11 mouse cellular contexts compared by ENCODE assay signal in the genomic region with DNA sequence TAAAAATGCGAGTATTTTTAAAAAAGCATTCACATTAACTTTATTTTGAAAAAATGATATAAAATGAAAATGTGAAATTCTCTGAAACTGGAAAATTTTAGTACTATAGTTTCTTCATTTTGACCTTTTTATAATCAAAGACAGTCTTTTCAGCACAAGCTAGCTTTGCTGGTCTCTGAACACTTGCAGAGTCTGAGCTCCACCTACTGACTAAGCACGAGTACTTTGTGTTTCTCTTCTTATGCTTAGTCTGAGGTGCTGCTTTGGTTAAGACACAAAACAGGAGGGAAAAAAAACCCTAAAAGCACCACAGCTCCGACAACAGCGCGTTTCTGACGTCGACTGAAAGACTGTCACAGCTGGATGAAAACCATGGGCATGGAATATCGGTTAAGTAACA.
DNase-seq lines count a peak whose midpoint lies in the region; ATAC-seq and TF ChIP-seq lines count a peak whose summit lies in the region.
"Had no signal": no experiment of that assay in that cellular context is flagged by ENCODE, and none has a peak within 500 bp of the region (broad histone marks: within the 10 kb centered on the region; RNA-seq: fewer than 3 reads in every experiment).

No protein-coding gene starts in this region.

- H3K4me2 ChIP-seq in embryonic facial prominence, embryonic 11.5 days (ENCODE audit: low read depth, low read length) = no peak overlapping the region
- H3K4me2 ChIP-seq: embryonic facial prominence, embryonic 13.5 days; hindbrain, embryonic 15.5 days had no signal

- intact Hi-C loops in left cerebral cortex, adult 2 months (cut with DNase I) = loop anchor here (1.0 to 5.0 kb wide), 2 partner anchors 222 to 600 kb away; no protein-coding TSS in a partner anchor

- DNase-seq in embryonic facial prominence, embryonic 11.5 days (ENCODE audit: low spot score) = peak; percentile 44
- no peak for DNase-seq in embryonic facial prominence, embryonic 10.5 days (ENCODE audit: low spot score)
- DNase-seq in left cerebral cortex, adult 2 months (ENCODE audit: extremely low spot score in 1 of 2, low spot score in 2 of 2) = no peak
- no peak for DNase-seq in left cerebral cortex, adult 18-20 months (ENCODE audit: low spot score in 2 of 2)
- DNase-seq in A20 (ENCODE audit: low read depth, low spot score) = peak; percentile 41
- peak; percentile 40 for DNase-seq in embryo, embryonic 10 days (ENCODE audit: low spot score)
- DNase-seq in spleen, adult 12 weeks (ENCODE audit: low spot score) = no peak
- no peak for DNase-seq in layer of hippocampus, postnatal 36 days

- WGBS in embryonic facial prominence, embryonic 11.5 days = 77% methylated on average over 8 of the region's 8 CpGs
- WGBS in embryonic facial prominence, embryonic 10.5 days = 74% methylated on average over 8 of the region's 8 CpGs

- H3K36me3 ChIP-seq in embryonic facial prominence, embryonic 11.5 days (replicated peaks; ENCODE audit: control insufficient read depth, insufficient read depth, low read depth, low read length) = no peaks in the 10 kb centered on the region
- peaks cover 34% of the 10 kb centered on the region for H3K36me3 ChIP-seq in embryonic facial prominence, embryonic 10.5 days (replicated peaks)
- H3K36me3 ChIP-seq: hindbrain, embryonic 15.5 days had no signal

- H3K9me3 ChIP-seq in embryonic facial prominence, embryonic 11.5 days (replicated peaks; ENCODE audit: control insufficient read depth, low read length) = no peaks in the 10 kb centered on the region
- no peaks in the 10 kb centered on the region for H3K9me3 ChIP-seq in embryonic facial prominence, embryonic 10.5 days
- H3K9me3 ChIP-seq: embryonic facial prominence, embryonic 13.5 days; hindbrain, embryonic 15.5 days had no signal

- no peak overlapping the region for H3K27ac ChIP-seq in embryonic facial prominence, embryonic 11.5 days (replicated peaks; ENCODE audit: low read depth, low read length)
- H3K27ac ChIP-seq in embryonic facial prominence, embryonic 10.5 days (replicated peaks) = no peak overlapping the region
- no peak overlapping the region for H3K27ac ChIP-seq in left cerebral cortex, adult 2 months
- H3K27ac ChIP-seq: embryonic facial prominence, embryonic 13.5 days; hindbrain, embryonic 15.5 days had no signal

- no peak overlapping the region for H3K4me3 ChIP-seq in embryonic facial prominence, embryonic 11.5 days (ENCODE audit: low read depth, low read length)
- H3K4me3 ChIP-seq in embryonic facial prominence, embryonic 10.5 days = no peak overlapping the region
- no peak overlapping the region for H3K4me3 ChIP-seq in left cerebral cortex, adult 2 months
- H3K4me3 ChIP-seq: embryonic facial prominence, embryonic 13.5 days; hindbrain, embryonic 15.5 days had no signal

- TF ChIP-seq CTCF in left cerebral cortex, adult 2 months (IDR thresholded peaks at IDR 0.05) = peak; percentile 57

- H3K9ac ChIP-seq in embryonic facial prominence, embryonic 11.5 days (replicated peaks; ENCODE audit: low read length) = no peak overlapping the region
- H3K9ac ChIP-seq: embryonic facial prominence, embryonic 13.5 days; hindbrain, embryonic 15.5 days had no signal

- no peaks in the 10 kb centered on the region for H3K27me3 ChIP-seq in embryonic facial prominence, embryonic 11.5 days (ENCODE audit: control insufficient read depth, insufficient read depth, low read length)
- H3K27me3 ChIP-seq in embryonic facial prominence, embryonic 10.5 days (replicated peaks; ENCODE audit: low read depth, poor library complexity, severe bottlenecking) = no peaks in the 10 kb centered on the region
- H3K27me3 ChIP-seq: embryonic facial prominence, embryonic 13.5 days; hindbrain, embryonic 15.5 days had no signal

- no peak for ATAC-seq in embryonic facial prominence, embryonic 11.5 days (replicated peaks; ENCODE audit: insufficient number of reproducible peaks, low FRiP score, low TSS enrichment, low read depth)
- ATAC-seq: CD4-positive, CD25-positive, alpha-beta regulatory T cell, adult 4 months had no signal

- no peaks in the 10 kb centered on the region for H3K4me1 ChIP-seq in embryonic facial prominence, embryonic 11.5 days (ENCODE audit: control insufficient read depth, insufficient read depth, low read length)
- no peaks in the 10 kb centered on the region for H3K4me1 ChIP-seq in embryonic facial prominence, embryonic 10.5 days
- H3K4me1 ChIP-seq: embryonic facial prominence, embryonic 13.5 days; hindbrain, embryonic 15.5 days had no signal

Comparison
In these comparisons a context has a peak if more than half of its experiments do, and no peak if none do; other contexts are left out.
1. DNase-seq: peak in embryonic facial prominence, embryonic 11.5 days (single experiment), A20 (single experiment) and embryo, embryonic 10 days (single experiment); none in embryonic facial prominence, embryonic 10.5 days (single experiment), left cerebral cortex, adult 2 months (0 of 2), left cerebral cortex, adult 18-20 months (0 of 2), spleen, adult 12 weeks (single experiment) and layer of hippocampus, postnatal 36 days (0 of 2).